Mouse (Mus musculus) brain, embryonic 14.5 days (tissue): Measurements from ENCODE around the gene Tnrc18.
A peak's percentile ranks its signal among the peaks of the same experiment; 100 is the strongest.

Experiments
- CTCF ChIP-seq: fragments of 200-500 bp; IDR thresholded peaks from 2 replicates; pipeline ENCODE4 v1.5.1; 2012; ENCODE audit warnings: inconsistent platforms, mild to moderate bottlenecking, moderate library complexity, borderline replicate concordance; ENCODE audit not compliant: insufficient read depth, insufficient read length; ENCODE audit errors: extremely low read depth
- POLR2A ChIP-seq: fragments of 200-500 bp; IDR thresholded peaks from 2 replicates; pipeline ENCODE4 v1.6.1; 2012; ENCODE audit warnings: mild to moderate bottlenecking, inconsistent platforms, borderline replicate concordance; ENCODE audit not compliant: poor library complexity, insufficient read depth, insufficient read length, severe bottlenecking; ENCODE audit errors: extremely low read depth

- TF ChIP-seq CTCF, result no peak
- TF ChIP-seq POLR2A, result peak; percentile 38; the same call in 1 of the 2 replicates
Observed at GRCm38 (mm10) chr5:142817524-142818434, at the start of gene Tnrc18.
